Mouse (Mus musculus): ENCODE results near the gene Fbxo17.

DNA sequence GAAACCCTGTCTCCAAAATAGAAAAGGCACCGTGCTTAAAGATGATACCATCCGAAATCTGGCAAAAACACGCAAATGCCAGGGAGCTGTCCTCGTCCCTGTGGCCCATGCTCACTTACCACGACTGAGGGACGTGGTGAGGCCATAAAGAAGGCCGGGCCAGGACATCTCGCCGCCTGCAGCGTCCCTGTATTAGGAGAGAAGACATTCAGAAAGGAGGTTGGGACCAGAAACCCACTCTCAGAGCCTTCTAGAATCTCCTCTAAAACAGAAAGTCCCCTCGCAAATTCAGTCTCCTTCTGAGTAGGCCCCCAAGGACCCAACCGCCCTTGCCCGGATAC, 24.7 kb downstream of the Fbxo17 start:
- TF ChIP-seq GATA1 (IDR thresholded peaks at IDR 0.05; ENCODE audit: borderline replicate concordance, low read length) (no peak), FLI1 (IDR thresholded peaks at IDR 0.05; ENCODE audit: low read length) (no peak)

Measured in megakaryocyte, embryonic 14.5 days (primary cell).